Mouse (Mus musculus): ENCODE results near the gene Ube2e3. TPM values are rescaled to one million over a fixed set of nuclear protein-coding genes. Genes with fewer than 3 reads are reported as not detected.

Ube2e3 gene
- polyA plus RNA-seq, 1 experiment: 83.9 TPM

- no peak for TF ChIP-seq POLR2A (IDR thresholded peaks at IDR 0.05; ENCODE audit: borderline replicate concordance, insufficient read depth, low read length)
- no peak for TF ChIP-seq CTCF (IDR thresholded peaks at IDR 0.05; ENCODE audit: borderline replicate concordance, insufficient read depth, low read depth, low read length)
- H3K27me3 ChIP-seq (ENCODE audit: control insufficient read depth, insufficient read depth, low read length): no peaks in the 10 kb centered on the region
- no peaks in the 10 kb centered on the region; the same call in 1 of the 2 replicates for H3K4me1 ChIP-seq (ENCODE audit: control insufficient read depth, insufficient read depth, low read length)
- no peak for DNase-seq
- no peak overlapping the region for H3K27ac ChIP-seq (ENCODE audit: insufficient read depth, low read length)
- H3K4me3 ChIP-seq (replicated peaks; ENCODE audit: insufficient read depth, low read depth, low read length): no peak overlapping the region
- 53% methylated on average over 6 of the region's 6 CpGs for WGBS
These were observed 97.5 kb downstream of the Ube2e3 start for GRCm38 (mm10) chr2:78965396-78965795.

DNA sequence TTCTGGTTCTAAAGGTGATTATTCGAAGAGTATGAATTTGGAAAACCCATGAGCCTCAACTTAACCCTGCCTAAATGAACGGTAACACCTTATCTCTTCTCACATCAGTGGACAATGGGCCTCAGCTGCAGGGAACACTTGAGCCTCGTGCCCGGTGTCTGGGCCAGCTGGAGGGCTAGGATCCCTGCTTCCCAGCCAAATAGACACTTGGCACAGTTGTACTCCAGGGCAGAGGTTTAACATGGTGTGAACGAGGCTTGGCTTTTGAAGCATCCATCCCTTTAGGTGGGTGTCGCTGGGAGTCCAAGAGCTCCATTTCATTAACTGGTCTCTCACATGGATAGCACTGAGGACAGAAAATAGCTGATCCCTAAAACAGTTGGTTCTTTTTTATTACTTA, 102.2 kb downstream of the Ube2e3 start:
- H3K27ac ChIP-seq (ENCODE audit: insufficient read depth, low read length): no peak overlapping the region
- 40% methylated on average over 6 of the region's 6 CpGs for WGBS
- no peaks in the 10 kb centered on the region for H3K4me1 ChIP-seq (ENCODE audit: control insufficient read depth, insufficient read depth, low read length)
- no peak overlapping the region for H3K4me3 ChIP-seq (replicated peaks; ENCODE audit: insufficient read depth, low read depth, low read length)
- no peaks in the 10 kb centered on the region for H3K27me3 ChIP-seq (ENCODE audit: control insufficient read depth, insufficient read depth, low read length)
- no peak for DNase-seq
- TF ChIP-seq CTCF (IDR thresholded peaks at IDR 0.05; ENCODE audit: borderline replicate concordance, insufficient read depth, low read depth, low read length): no peak
- no peak for TF ChIP-seq POLR2A (IDR thresholded peaks at IDR 0.05; ENCODE audit: borderline replicate concordance, insufficient read depth, low read length)

Data from cerebellum, adult 2 months (tissue).